Mouse (Mus musculus): ENCODE measurements at regions not wholly inside any gene's neighbourhood (a gene's known extent, or its start where the extent isn't known, plus 50 kb on each side); places are given as distances from the start of the nearest gene placed in this dataset.

- no peak for TF ChIP-seq CTCF (IDR thresholded peaks at IDR 0.05; ENCODE audit: control insufficient read depth, insufficient read depth, insufficient read length)
- TF ChIP-seq USF1 (IDR thresholded peaks at IDR 0.05; ENCODE audit: low read depth) = no peak
- TF ChIP-seq MAX (IDR thresholded peaks at IDR 0.05) = no peak
- peak; percentile 33 for TF ChIP-seq CEBPB (IDR thresholded peaks at IDR 0.05; ENCODE audit: low read depth)
- TF ChIP-seq MYOG (IDR thresholded peaks at IDR 0.05; ENCODE audit: control insufficient read depth, extremely low read depth, insufficient read length) = no peak
- TF ChIP-seq MYOD1 (IDR thresholded peaks at IDR 0.05; ENCODE audit: control insufficient read depth, insufficient read length, low read depth) = no peak
These were observed 726.7 kb downstream of the Inhba start for GRCm38 (mm10) chr13:16738313-16738712.

Data from C2C12 (cell line).